Mouse (Mus musculus): ENCODE results near the gene Cherp.

Cherp gene

DNA sequence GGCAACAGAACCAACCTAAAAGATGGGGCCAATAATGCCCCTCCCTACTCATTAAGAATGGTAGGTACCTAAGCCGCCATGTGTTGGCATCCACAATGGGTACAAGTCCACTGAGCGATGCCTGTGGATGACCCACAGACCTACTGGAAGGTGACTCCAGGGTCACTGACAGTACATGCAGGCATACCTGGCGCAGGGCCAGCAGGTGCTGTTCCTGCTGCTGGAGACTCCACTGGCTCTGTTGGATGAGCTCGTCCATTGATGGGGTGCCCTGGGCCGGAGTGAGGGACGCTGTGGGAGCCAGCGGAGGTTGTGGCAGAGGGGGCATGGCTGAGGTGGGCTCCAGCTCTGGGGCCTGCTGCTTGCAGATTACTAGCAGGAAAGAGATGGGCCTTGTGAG is 4.3 kb downstream of the Cherp start:
- DNase-seq: peak; percentile 22

- no peak for DNase-seq
Observed at GRCm38 (mm10) chr8:72469984-72470383, 5.0 kb downstream of the Cherp start.

DNA sequence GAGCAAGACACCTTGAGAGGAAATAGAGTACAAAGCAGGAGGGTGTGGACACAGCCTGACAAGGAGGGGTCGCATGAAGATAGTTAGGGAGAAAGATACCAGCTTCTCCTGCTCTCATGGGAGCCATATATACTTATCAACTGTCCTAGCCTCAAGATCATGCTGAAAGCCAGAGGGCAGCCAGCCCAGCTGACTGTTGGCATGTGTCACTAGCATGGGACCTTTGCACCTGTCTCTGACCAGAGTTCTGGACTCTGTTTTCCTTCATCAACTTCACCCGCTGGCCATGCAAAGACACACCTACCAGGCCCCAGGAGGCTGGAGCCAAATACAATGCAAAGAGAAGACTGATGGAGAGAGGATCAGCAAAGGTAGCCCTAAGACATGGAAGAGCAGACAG is 5.8 kb downstream of the Cherp start:
- peak; percentile 29 for DNase-seq

DNA sequence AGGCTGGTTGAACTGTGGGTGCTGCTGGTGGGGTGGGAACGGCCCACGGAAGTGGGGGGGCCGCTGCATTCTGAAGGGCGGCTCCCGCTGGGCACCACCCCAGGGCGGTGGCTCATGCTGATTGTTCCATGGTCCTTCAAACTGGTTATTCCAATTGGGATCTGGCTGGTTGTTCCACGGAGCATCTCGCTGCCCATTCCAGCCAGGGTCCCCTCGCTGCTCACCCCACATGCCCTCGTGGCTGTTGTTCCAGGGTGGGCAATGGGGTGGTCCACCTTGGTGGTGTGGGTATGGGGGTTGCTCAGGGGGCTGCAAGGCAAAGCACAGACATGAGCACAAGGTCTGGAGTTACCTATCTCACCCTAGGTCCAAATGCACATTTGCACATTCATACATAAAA is 10.8 kb downstream of the Cherp start:
- no peak for DNase-seq

DNA sequence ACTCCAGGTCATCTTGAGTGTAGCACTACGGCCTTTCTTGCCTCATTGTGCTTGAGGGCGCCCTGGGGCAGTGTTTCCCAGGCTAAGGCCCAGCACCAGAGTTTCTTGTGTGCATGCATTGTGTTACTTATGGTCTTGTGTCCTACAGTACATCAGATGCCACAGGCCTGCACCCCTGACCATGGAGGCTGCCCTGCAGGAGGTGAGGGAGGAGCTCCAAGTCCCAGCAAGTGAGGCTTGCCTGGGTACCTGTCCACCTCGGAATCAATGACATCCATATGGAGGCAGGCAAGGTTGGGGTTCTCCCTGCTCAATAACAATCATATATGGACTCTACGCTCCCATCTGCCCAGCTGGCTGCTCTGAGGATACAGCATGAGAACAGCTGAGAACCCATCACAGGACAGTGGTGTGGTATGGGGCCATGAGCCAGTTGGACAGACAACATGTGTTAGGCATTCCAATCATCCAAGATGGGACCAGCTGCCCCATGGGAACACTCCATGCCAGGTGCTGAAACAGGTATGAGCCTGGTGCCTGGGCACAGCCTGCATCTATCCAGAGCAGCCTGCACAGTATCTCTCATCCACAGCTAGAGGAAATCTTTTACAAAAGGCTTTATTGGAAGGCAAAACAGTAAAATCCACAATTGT is 15.0 kb downstream of the Cherp start:
- no peak for DNase-seq

DNA sequence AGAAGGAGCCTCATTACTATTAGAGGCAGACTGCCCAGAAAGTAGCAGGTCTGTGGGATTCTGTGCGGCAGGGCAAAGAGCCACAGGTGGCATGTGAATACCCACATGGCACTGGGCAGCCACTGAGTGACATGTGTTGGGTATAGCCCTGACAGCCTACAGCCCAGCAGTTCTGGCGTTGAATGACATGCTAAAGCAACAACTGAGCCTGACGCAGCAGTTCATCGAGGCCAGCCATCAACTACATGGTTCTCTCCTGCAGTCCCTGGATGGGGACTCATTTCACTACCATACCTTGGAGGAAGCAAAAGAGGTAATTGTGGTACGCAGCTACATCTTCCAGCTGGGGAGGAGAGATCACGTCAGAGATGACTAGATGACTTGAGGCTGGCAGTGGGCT is 16.6 kb downstream of the Cherp start:
- DNase-seq: no peak

DNA sequence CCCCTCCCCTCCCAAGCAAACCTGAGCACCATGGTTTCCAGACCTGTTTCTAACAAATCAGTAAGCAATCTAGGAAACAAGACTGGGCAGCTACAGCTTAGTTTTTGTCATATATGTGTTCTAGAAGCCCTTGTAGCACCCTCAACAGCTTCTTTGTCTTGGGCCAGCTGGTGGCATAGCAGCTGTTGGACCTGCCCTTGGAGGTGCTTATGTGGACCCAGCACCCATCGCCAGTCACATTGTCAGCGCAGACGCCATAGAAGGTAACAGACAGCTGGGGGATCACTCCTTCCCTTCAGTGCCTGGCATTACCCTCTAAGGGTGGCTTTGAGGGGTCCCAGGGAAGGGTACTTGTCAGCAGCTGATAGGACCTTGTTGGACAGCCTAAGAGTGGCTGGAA is 17.2 kb downstream of the Cherp start:
- DNase-seq: no peak

DNA sequence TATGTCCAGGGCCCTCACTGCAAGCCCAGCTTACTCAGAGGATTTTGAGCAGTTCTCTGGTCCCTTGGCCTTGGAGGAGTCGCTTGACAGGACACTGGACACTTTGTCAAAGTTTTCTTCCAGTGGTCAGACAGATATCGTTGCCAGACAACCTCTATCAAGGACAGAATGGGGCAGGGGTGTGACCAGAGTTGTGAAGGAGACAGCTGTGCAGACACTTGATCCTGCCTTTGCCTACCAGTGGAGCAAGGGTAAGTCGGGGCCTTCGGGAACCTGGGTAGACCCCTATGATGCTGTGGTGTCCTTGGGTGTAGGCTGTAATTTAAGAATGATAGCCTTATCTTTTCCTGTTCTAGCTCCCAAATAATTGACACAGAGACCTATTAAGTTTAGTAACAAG is 19.7 kb downstream of the Cherp start:
- no peak for DNase-seq

GRCm38 (mm10) chr8:72453904-72454303 is 21.1 kb downstream of the Cherp start:
- DNase-seq: no peak

DNA sequence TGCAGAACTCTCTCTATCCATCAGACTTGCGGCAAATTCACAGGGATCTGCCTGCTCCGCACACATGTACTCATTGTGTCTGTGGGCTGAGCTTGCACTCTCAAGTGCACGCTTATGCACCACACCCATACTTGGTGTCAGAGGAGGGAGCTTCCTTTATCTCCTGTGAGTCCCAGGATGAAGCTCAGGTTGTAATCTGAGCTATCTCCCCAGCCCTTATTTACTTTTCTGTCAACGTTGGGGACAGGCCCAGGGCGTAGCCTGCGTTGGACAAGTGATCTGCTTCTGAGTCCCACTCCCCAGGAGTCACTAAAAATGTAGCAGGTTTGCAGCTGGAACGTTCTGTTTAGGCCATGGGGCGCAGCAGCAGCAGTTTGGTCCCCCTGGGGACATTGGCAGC is 23.5 kb downstream of the Cherp start:
- no peak for DNase-seq

DNA sequence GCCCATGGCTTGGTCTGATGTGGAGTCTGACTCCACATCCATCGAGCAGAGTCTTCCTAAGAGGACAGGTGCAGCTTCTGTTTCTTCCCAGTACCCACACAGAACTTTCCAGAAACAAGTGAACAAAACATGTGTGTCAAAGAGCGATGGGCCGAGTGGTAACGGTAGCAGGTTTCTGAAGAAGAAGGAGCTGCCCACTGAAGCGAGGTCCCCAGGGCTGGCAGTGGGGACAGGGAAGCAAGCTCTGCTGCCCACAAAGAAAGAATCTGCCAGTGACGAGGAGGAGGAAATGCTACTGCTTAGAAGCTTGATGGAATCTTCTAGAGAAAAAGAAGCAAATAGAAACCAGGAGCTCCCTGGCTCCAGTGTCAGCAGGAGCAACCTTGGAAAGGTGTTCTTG is 30.0 kb downstream of the Cherp start:
- DNase-seq: no peak

GRCm38 (mm10) chr8:72443994-72444350 is 31.1 kb downstream of the Cherp start:
- DNase-seq: no peak

DNA sequence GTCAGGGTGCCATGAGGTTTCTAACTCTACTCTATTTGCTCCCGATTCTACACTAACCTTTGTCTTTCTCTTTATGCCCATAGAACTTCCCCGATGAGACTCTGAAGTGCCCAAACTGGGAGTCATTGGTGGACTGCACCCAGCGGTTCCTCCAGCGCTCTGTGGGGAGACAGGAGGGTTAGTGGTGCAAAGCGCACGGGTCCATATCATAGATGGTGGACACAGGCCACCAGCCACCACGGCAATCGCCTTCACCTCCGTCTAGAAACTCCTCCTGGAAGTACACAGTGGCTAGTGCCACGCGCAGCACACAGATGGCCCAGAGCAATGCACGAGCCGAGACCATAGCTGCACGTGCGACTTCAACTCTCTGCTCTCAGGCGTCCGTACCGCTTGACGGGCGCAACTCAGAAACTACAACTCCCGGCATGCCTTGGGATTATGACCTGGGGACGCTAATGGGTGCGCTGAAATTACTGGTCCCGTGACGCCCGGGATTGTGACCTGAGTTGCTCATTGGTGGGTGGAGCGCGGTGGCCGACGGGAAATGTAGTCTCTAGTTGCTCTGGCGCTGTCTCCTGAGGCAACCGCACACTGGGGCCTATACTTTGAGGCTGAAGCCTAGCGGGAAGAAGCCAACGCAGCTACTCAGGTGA is 31.6 kb downstream of the Cherp start, which contains the start of the genes Calr3 and 1700030K09Rik:
Gene Calr3 (minus strand): TSS at position 533 of the 656 bp plus-strand sequence.
Gene 1700030K09Rik (plus strand): TSS at position 543 of the 656 bp plus-strand sequence.
- peak; percentile 99 for DNase-seq

DNA sequence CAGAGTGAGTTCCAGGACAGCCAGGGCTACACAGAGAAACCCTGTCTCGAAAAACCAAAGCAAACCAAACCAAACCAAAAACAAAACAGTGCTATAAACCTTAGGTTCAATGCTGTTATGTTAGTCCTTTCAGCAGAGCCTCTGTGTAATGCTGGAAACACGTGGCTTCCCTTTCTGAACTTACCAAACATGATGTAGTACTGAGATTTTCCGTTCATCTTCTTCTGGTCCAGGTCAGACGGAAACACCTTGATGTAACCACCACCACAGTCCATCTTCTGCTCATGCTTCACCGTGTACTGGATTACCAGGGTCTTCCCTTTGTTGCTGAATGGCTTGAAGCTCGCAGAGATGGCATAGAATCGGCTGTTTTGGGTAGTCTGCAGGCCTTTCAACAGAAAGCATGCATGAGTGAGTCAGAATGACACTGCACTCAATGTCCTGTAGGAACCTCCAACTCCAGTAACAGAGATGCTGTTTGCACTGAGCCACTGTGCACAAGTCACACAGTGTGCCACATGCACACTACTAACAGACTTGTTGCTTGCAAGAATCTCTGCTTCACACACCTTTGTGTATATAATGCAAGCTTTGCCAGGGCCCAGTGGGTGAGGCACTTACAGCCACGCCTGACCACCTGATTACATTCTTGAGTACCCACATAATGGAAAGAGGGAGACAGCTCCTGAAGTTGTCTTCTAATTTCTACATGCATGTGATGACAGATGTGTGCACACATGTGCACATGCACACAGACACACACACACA is 36.6 kb downstream of the Cherp start:
- no peak for DNase-seq

DNA sequence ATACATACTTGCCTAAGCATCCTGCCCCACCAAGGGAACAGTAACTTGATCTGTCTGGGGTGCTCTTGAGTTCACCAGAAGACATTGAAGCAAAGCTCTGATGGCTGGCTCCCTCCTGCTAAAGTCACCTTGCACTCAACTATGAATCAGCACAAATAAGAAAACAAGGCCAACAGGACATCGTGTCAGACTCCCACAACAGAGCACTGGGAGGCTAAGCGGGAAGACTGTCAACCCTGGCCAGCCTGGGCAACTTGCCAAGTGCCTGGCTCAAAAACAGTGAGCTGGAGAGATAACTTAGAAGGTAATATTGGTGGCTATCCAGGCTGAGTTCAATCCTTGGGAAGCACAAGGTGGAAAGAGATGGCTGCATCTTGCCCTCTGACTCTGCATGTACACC is 40.1 kb downstream of the Cherp start:
- peak; percentile 68 for DNase-seq

DNA sequence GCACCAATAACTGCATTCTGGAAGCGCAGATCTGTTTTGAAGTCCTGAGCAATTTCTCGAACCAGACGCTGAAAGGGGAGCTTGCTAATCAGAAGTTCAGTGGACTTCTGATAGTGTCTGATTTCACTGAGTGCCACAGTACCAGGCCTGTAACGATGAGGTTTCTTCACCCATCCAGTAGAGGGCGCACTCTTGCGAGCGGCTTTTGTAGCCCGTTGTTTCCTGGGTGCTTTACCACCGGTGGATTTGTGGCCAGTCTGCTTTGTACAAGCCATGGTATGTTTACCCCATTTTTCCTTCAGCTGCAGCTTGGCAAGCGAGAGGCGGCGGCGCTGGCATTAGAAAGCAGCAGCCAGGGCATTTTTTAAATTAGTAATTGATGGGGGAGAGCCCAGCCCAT is 45.4 kb downstream of the Cherp start:
- no peak for DNase-seq

- DNase-seq: no peak
Observed at GRCm38 (mm10) chr8:72422926-72423325, 52.1 kb downstream of the Cherp start.

DNA sequence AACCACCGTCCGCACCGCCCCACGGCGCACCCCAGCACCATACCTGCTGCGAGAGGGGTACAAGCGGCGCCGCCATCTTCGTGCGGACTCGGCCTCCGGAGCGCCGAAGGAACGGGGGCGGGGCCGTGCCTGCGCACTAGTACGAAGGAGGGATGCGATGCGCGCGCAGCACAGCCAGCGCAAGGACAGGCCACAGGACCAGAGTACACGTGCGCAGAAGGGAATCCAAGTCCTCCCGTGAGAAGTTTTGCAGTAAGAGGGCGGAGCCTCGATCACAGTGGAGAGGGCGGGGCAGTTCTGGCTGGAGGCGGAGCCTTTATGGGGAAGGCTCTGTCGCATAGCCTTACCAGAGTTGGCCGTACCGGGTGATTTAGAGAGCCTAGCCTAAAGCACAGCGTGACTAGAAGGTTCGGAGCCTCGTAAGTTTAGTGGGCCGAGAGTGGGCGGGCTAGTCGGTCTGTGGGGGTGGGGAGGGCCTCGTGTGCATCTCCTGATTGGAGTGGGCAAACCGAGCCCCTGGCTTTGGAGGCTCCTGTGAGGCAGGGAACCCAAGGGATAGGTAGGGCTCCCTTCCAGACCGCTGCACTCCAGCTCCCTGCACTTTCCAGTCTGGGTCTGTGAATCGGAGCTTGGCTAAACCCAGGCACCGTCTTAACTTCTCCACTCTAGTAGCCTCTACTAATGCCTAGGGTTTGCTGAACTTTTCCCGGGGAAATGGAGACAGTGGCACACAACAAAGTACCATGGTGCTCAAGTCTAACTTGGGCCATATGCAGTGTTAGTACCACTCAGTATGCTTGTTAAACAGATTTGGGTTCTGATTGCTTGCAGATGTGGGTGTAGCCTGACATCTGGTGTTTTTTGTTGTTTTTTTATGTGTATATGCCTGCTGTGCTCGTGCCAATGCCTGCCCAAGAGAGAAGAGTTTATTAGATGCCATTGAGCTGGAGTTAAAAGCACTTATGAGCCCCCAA is 53.4 kb downstream of the Cherp start, which contains the start of gene Eps15l1:
Gene Eps15l1 (minus strand): TSS at position 99 of the 974 bp plus-strand sequence.
- peak; percentile 100 for DNase-seq

DNA sequence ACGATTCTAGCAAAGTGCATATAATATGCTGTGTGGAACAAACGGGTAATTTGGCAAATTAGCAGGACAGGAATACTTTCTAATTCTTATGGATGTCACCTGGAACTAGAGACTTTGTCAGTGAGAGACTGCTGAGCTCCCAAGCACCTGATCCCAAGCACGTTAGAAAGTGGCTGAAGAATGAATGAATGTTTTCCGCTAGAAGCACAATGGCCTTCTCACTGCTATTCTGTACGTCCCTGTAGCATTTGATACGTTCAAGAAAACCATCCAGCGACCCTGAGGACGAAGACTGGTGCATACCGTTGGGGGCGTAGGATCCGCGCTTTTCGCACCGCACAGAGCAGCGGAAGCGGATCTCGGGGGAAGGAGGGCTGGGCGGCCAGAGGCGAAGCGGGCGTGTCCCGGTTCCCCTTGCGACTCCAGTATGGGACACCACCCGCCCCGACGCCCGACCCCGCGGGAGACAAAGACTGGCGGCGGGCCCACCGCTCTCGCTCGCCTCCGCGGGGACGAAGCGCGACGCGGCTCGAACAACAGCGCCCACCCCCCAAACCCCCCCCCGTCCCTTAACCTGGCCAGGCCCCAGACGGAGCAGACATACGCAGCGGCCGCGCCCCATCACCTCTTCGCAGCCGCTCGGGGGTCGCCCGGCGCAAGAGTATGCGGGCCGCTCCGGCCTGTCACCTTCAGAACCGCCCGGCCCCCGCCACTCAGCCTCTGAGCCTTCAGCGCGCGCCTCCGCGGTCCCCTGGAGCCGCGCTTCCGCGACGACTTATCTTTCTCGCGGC is 54.3 kb downstream of the Cherp start:
- peak; percentile 59 for DNase-seq

- no peak for DNase-seq
Observed at GRCm38 (mm10) chr8:72418073-72418472, 57.0 kb downstream of the Cherp start.

DNA sequence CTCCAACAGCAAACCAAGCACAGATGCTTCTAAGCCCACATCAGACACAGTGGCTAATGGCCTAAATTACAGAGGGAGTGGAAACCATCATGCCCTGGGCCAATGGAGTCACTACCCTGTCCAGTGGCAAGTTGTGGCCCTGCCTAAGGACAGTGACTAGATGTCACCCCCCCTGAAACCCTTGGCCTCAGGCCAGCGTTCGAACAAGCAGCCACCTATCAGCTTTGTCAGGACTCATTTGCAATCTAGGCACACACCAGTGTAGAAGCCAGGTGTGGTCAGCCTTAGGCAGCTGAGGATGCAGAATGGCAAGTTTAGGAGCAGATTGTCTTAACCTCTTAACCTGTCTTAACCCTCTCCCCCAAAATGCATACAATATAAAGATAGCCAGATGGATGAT is 59.8 kb downstream of the Cherp start:
- no peak for DNase-seq

DNA sequence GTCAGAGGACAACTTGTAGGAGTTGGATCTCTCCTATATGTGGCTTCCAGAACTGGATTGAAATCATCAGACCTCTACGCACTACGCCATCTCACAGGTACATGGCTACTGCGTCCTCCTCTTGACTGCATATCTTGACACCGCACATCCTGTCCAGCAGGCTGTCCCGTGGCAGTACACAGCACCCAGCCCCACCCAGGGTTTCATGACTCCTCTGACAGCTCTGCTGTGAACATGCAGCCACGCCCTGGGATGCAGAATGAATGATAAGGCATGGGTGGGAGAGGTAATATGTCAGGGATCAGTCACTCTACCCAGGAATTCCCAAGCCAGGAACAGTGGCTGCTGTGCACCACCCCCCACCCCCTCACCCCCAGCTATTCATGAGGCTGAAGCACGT is 61.2 kb downstream of the Cherp start:
- DNase-seq: no peak
